In the genomic region with DNA sequence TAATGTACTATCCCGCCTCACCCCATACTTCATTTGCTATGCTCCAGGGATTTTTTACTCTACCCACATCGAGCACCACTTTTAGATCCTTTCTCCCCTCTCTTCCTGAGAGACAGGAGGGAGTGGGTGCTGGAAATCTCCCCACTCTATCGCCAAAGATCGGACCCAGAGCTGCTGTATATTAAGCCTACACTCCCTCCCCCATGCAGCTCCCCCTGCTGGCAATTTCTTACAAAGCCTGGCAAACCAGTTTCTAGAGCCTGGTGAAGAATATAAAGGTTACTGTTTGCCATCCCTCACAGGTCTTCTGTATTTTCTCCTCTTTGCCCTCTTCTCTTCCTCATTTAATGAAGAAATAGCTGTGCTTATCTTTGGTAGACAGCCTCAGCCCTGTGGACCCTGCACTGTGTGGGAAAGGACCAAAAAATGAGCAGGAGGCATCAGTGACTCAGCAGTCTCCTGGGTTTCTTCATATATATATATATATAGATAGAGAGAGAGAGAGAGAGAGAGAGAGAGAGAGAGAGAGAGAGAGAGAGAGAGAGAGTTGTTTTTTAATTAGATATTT, we compare ENCODE assay signal across 1 mouse cellular context.
TF ChIP-seq lines count a peak whose summit lies in the region.

No protein-coding gene starts in this region.

TF ChIP-seq in MEL, 35 proteins besides CTCF, POLR2A, EP300 and RAD21 (continued from another document):
- TF ChIP-seq ELF1 (IDR thresholded peaks at IDR 0.05; ENCODE audit: low read depth, low read length) (no peak), MAZ (IDR thresholded peaks at IDR 0.05; ENCODE audit: low read depth, low read length) (peak; percentile 63; the same call in 1 of the 2 replicates)
TF ChIP-seq in MEL: peak in this region for 8.
